Mouse (Mus musculus) midbrain, embryonic 10.5 days (tissue): ENCODE results near the gene Wdr6. TPM values are rescaled to one million over a fixed set of nuclear protein-coding genes. Genes with fewer than 3 reads are reported as not detected.

ENCODE experiments used
- DNase-seq: peaks from one replicate; pipeline ENCODE4 v3.0.0-alpha.2; 2017; ENCODE audit warnings: low spot score
- H3K27ac ChIP-seq: fragments of 300-500 bp; sonication (generic); replicated peaks from 2 replicates; pipeline ENCODE4 v1.5.1; 2016; ENCODE audit warnings: mild to moderate bottlenecking
- H3K27me3 ChIP-seq: fragments of 300-500 bp; sonication (generic); 2 replicates; pipeline ENCODE4 v1.6.1; 2016; ENCODE audit warnings: low read depth, mild to moderate bottlenecking; ENCODE audit not compliant: poor library complexity, severe bottlenecking
- H3K36me3 ChIP-seq: fragments of 300-500 bp; sonication (generic); 2 replicates; pipeline ENCODE4 v1.6.1; 2016; ENCODE audit warnings: mild to moderate bottlenecking, moderate library complexity
- H3K4me1 ChIP-seq: fragments of 300-500 bp; sonication (generic); 2 replicates; pipeline ENCODE4 v1.6.1; 2016
- H3K4me3 ChIP-seq: fragments of 300-500 bp; sonication (generic); 2 replicates; pipeline ENCODE4 v1.5.1; 2016; ENCODE audit warnings: mild to moderate bottlenecking, moderate library complexity
- H3K9me3 ChIP-seq: fragments of 300-500 bp; sonication (generic); replicated peaks from 2 replicates; pipeline ENCODE4 v1.6.1; 2016; ENCODE audit warnings: mild to moderate bottlenecking
- WGBS: fragments of 180-500 bp; shearing (Covaris S2); methylation state at CpG from one replicate; pipeline ENCODE4 v1.1.7; 2016; 5-methylcytosine and 5-hydroxymethylcytosine counted together
- microRNA counts: library from miRNA; unstranded; fragments of <30 nt; microRNA quantifications from one replicate; lab custom pipeline; 2017
- microRNA-seq: library from miRNA; unstranded; fragments of <30 nt; microRNA quantifications from one replicate; pipeline ENCODE4, GENCODE M21; 2017
- polyA plus RNA-seq: library from polyadenylated mRNA; unstranded; fragments of >200 nt; fragmentation: Nextera tagmentation; extraction: Ambion mirVana; gene quantifications from 2 replicates; pipeline ENCODE4 v1.2.1, GENCODE M21; 2016

Wdr6 gene
- polyA plus RNA-seq, 1 experiment from 2014 or later, result 195 TPM

GRCm38 (mm10) chr9:108545986-108546385 is 32.6 kb downstream of the Wdr6 start:
- DNase-seq, result no peak
- H3K27ac ChIP-seq, result no peak overlapping the region
- no peak overlapping the region for H3K4me3 ChIP-seq
- no peaks in the 10 kb centered on the region for H3K9me3 ChIP-seq
- H3K27me3 ChIP-seq, result no peaks in the 10 kb centered on the region
- WGBS, result 94% methylated on average over 3 of the region's 3 CpGs
- H3K36me3 ChIP-seq, result peaks cover 97% of the 10 kb centered on the region
- no peaks in the 10 kb centered on the region for H3K4me1 ChIP-seq

- Histone ChIP-seq H3K36me3 (peaks cover 99% of the 10 kb centered on the region), H3K4me1 (no peaks in the 10 kb centered on the region), H3K9me3 (no peaks in the 10 kb centered on the region), H3K27me3 (no peaks in the 10 kb centered on the region), H3K4me3 (no peak overlapping the region), H3K27ac (no peak overlapping the region)
- DNase-seq, result no peak
Observed at GRCm38 (mm10) chr9:108540846-108541245, 37.7 kb downstream of the Wdr6 start.

- no peaks in the 10 kb centered on the region for H3K4me1 ChIP-seq
- no peak for DNase-seq
- H3K27me3 ChIP-seq, result no peaks in the 10 kb centered on the region
- H3K4me3 ChIP-seq, result no peak overlapping the region
- 91% methylated on average over 1 of the region's 1 CpGs for WGBS
- peaks cover 94% of the 10 kb centered on the region for H3K36me3 ChIP-seq
- H3K27ac ChIP-seq, result no peak overlapping the region
- H3K9me3 ChIP-seq, result no peaks in the 10 kb centered on the region
Observed at GRCm38 (mm10) chr9:108531496-108531895, 47.0 kb downstream of the Wdr6 start.

- no peaks in the 10 kb centered on the region for H3K27me3 ChIP-seq
- H3K36me3 ChIP-seq, result peaks cover 89% of the 10 kb centered on the region
- 94% methylated on average over 1 of the region's 1 CpGs for WGBS
- DNase-seq, result no peak
- no peak overlapping the region for H3K4me3 ChIP-seq
- H3K4me1 ChIP-seq, result no peaks in the 10 kb centered on the region
- H3K9me3 ChIP-seq, result no peaks in the 10 kb centered on the region
- no peak overlapping the region for H3K27ac ChIP-seq
Observed at GRCm38 (mm10) chr9:108530954-108531353, 47.6 kb downstream of the Wdr6 start.

- H3K27me3 ChIP-seq, result no peaks in the 10 kb centered on the region
- H3K27ac ChIP-seq, result no peak overlapping the region
- WGBS, result 88% methylated on average over 3 of the region's 3 CpGs
- no peak for DNase-seq
- H3K4me3 ChIP-seq, result no peak overlapping the region
- H3K36me3 ChIP-seq, result peaks cover 68% of the 10 kb centered on the region
- H3K9me3 ChIP-seq, result no peaks in the 10 kb centered on the region
- no peaks in the 10 kb centered on the region for H3K4me1 ChIP-seq
Observed at GRCm38 (mm10) chr9:108525400-108525799, 53.1 kb downstream of the Wdr6 start.

GRCm38 (mm10) chr9:108523341-108523740 is 55.2 kb downstream of the Wdr6 start:
- H3K4me3 ChIP-seq, result no peak overlapping the region
- H3K9me3 ChIP-seq, result no peaks in the 10 kb centered on the region
- H3K27ac ChIP-seq, result no peak overlapping the region
- 96% methylated on average over 4 of the region's 4 CpGs for WGBS
- peaks cover 20% of the 10 kb centered on the region for H3K4me1 ChIP-seq
- no peaks in the 10 kb centered on the region for H3K27me3 ChIP-seq
- no peak for DNase-seq
- peaks cover 60% of the 10 kb centered on the region for H3K36me3 ChIP-seq

MicroRNAs encoded within 50 kb of the gene (microRNA counts, 519-probe panel; counts per million panel counts)
- microRNA mmu-miR-191 (lab: Ali Mortazavi, UCI), result 6,351 counts per million, percentile 58 among the panel's probes with 10 or more counts
- 5,065 counts per million, percentile 32 among the panel's probes with 10 or more counts for microRNA mmu-miR-425 (lab: Ali Mortazavi, UCI)

Small RNA genes lying within 50 kb of the gene (microRNA-seq; reads per million reads assigned to microRNA genes)
- not detected for gene Gm24083
- gene Mir191, result not detected
- gene Mir425, result 2,182 reads per million, percentile 83 among the genes with 10 or more reads in this experiment

Other genes with a start within 250 kb of the Wdr6 start
- 767 and 792 TPM in 2 replicates for gene Gpx1, start 239.8 kb downstream of the Wdr6 start, polyA plus RNA-seq
- gene Usp4, start 230.9 kb downstream of the Wdr6 start, polyA plus RNA-seq, result 119 and 140 TPM in 2 replicates
- gene 1700102P08Rik, start 185.9 kb downstream of the Wdr6 start, polyA plus RNA-seq, result 1.1 and 1.2 TPM in 2 replicates
- 0.81 and 1.1 TPM in 2 replicates for gene Ccdc36, start 150.3 kb downstream of the Wdr6 start, polyA plus RNA-seq
- not detected in 2 replicates for gene BC048562, start 142.3 kb downstream of the Wdr6 start, polyA plus RNA-seq
- 58.2 and 59.4 TPM in 2 replicates for gene Ccdc71, start 118.2 kb downstream of the Wdr6 start, polyA plus RNA-seq
- gene Klhdc8b, start 117.2 kb downstream of the Wdr6 start, polyA plus RNA-seq, result 43.1 and 52.1 TPM in 2 replicates
- gene Lamb2, start 99.0 kb downstream of the Wdr6 start, polyA plus RNA-seq, result 42.7 and 46.2 TPM in 2 replicates
- 79.4 and 91.6 TPM in 2 replicates for gene Usp19, start 88.1 kb downstream of the Wdr6 start, polyA plus RNA-seq
- gene Qars, start 71.0 kb downstream of the Wdr6 start, polyA plus RNA-seq, result 112 and 115 TPM in 2 replicates
- gene Qrich1, start 61.9 kb downstream of the Wdr6 start, polyA plus RNA-seq, result 150 and 171 TPM in 2 replicates
- gene Impdh2, start 18.5 kb downstream of the Wdr6 start, polyA plus RNA-seq, result 202 and 239 TPM in 2 replicates
- 47.0 and 50.0 TPM in 2 replicates for gene Ndufaf3, start 11.3 kb downstream of the Wdr6 start, polyA plus RNA-seq
- 196 and 221 TPM in 2 replicates for gene Dalrd3, start 8.9 kb downstream of the Wdr6 start, polyA plus RNA-seq
- 13.8 and 14.7 TPM in 2 replicates for gene P4htm, start 18.9 kb upstream of the Wdr6 start, polyA plus RNA-seq
- 66.8 and 72.6 TPM in 2 replicates for gene Arih2, start 70.6 kb upstream of the Wdr6 start, polyA plus RNA-seq
- gene Slc25a20, start 83.3 kb upstream of the Wdr6 start, polyA plus RNA-seq, result 34.5 and 36.2 TPM in 2 replicates
- gene Prkar2a, start 110.6 kb upstream of the Wdr6 start, polyA plus RNA-seq, result 34.6 and 40.8 TPM in 2 replicates
- gene Ip6k2, start 205.1 kb upstream of the Wdr6 start, polyA plus RNA-seq, result 89.0 and 105 TPM in 2 replicates
- gene Nckipsd, start 229.6 kb upstream of the Wdr6 start, polyA plus RNA-seq, result 14.5 and 17.3 TPM in 2 replicates
- 3.1 and 5.0 TPM in 2 replicates for gene Celsr3, start 247.6 kb upstream of the Wdr6 start, polyA plus RNA-seq